Mouse (Mus musculus): ENCODE data around the gene Pygm. TPM values are rescaled to one million over a fixed set of nuclear protein-coding genes. Genes with fewer than 3 reads are reported as not detected.

The Pygm gene
- total RNA-seq (2023) = 22.4 to 36.0 TPM (median 29.7 TPM) in 4 replicates

GRCm38 (mm10) chr19:6384128-6384527 lies at the start of gene Pygm:
Gene Pygm (plus strand): TSS chr19:6384399.

DNA sequence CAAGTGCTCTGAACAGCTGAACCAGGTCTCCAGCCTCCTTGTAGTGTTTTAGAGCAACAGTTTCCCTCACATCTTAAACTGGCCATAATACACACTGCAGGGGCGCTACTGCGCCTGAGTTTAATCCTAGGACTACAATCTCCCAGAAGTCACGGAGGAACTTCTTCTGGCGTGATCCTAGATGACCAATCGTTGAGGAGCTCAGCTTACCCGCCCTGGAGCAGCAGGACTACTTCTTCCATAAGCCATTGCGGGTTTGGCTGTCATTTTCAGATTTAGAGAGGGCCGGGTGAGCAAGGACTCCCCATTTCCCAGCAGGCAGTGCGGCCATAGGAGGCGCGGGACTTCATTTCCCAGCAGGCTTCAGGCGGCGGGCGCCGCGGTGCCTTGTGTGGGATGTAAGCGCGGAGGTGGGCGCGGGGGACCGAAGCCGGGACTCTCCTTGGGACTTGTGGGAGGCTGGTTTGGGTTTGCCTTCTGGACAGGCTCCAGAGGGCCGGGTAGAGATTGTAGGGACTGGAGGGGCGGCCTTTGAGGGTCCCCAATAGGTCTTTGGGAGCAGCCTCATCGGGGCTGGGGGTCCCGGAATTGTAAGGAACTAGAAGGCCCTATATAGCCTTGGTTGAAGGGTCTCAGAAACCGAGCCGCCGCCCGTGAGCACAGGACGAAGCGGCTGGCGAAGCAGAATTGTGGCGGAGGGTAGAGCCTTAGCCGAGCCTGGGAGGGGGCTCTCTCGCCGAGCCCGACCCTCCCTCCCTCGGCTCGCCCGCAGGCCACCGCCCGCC lies 49.3 kb upstream of the Pygm start, which contains the start of gene Men1:
Gene Men1, plus strand, starts transcription at position 307 of the 785 bp plus-strand sequence.

DNA sequence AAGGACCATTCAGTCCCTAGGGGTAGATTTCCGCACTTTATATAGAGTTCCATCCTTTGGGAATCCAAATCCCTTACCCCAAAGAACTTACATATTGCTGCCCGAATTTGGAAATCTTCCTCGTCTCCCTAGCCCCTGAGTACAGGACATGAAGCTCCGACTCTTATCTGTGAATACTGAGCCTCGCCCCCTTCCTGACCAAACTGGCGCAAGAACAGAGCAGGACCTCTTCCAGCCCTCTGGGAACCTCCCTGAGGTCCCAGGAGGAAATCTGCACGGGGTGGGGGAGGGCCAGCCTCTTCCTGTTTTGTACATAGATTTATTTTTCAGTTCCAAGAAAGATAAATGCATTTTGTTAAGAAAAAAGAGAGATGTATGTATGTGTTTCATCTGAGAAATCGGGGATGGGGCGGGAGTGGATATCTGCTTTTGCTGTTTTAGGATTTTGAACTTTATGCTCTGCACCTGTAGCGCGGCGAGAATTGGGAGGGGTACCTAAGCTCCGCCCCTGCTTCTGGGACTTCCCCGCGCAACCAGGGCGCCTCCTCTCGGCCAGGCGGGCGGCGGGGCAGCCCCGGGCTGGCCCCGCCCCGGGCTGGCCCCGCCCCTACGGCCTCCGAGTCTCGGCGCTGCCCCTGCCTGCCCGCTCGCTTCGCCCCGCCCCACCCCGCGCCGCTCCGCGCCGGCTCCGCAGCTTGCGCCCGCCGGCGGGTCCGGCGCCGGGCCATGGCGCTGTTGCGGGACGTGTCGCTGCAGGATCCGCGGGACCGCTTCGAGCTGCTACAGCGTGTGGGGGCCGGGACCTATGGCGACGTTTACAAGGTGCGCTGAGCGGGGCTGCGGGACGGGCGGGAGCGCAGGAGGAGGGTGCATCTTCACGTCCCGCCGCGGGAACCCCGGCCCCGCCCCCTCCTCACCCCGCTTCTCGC lies 43.4 kb upstream of the Pygm start, which contains the start of gene Map4k2:
Gene Map4k2, plus strand, starts transcription at position 612 of the 929 bp plus-strand sequence.

DNA sequence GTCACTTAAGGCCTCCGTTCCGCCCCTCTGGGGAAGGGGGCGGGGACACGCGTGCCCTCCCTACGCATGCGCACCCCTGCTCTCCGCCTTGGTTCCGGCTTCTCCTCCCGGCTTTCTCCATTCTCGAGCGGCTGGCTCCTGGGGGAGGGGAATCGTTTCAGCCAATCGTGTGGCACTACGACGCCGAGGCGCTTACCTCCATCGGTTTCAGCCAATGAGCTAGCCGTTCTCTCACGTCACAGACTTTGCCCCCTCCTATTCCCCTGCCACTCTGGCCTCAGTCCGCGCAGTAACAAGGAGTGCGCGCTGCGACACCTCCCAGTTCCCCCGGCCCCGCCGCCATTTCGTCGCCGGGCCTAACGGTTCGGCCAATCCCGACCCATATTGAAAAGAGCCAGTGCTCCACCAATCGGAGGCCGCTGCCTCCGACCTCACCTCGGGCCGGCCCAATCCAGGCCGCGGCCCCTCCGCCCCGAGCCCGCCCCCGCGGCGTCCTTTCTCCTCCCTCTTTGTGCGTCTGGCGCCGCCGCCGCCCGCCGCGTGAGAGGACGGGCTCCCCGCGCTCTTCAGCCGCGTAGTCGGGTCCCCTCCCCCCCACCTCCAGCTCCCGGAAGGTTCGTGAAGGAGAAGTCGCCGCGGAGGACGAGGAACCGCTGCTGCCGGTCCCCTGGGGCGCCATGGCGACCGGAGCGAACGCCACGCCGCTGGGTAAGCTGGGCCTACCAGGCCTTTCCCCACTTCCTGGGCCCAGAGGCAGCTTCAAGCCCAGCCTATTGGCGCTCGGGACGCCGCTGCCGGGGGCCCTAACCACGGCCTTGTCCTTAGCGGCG lies 20.6 kb upstream of the Pygm start, which contains the start of gene Sf1:
Gene Sf1, plus strand, starts transcription at position 280 of the 830 bp plus-strand sequence.

GRCm38 (mm10) chr19:6399285-6400095 lies 15.3 kb downstream of the Pygm start, which contains the start of gene Rasgrp2:
Gene Rasgrp2 (plus strand): TSS chr19:6399340.

GRCm38 (mm10) chr19:6418233-6418879 lies 34.2 kb downstream of the Pygm start, which contains the start of gene Nrxn2:
Gene Nrxn2 (plus strand): TSS chr19:6418731.

Other genes with a start within 250 kb of the Pygm start
- gene Batf2, start 243.4 kb upstream of the Pygm start, total RNA-seq (2023) = not detected in 4 replicates
- gene Arl2, start 242.9 kb upstream of the Pygm start, total RNA-seq (2023) = 27.2 to 31.2 TPM (median 29.9 TPM) in 4 replicates
- not detected in 4 replicates for gene Majin, start 200.0 kb upstream of the Pygm start, total RNA-seq (2023)
- not detected in 4 replicates for gene Gpha2, start 158.0 kb upstream of the Pygm start, total RNA-seq (2023)
- gene Ppp2r5b, start 148.5 kb upstream of the Pygm start, total RNA-seq (2023) = 24.9 to 26.1 TPM (median 25.8 TPM) in 4 replicates
- gene Atg2a, start 142.7 kb upstream of the Pygm start, total RNA-seq (2023) = 179 to 210 TPM (median 199 TPM) in 4 replicates
- 271 to 293 TPM (median 280 TPM) in 4 replicates for gene Ehd1, start 107.7 kb upstream of the Pygm start, total RNA-seq (2023)
- 13.0 to 21.1 TPM (median 19.9 TPM) in 4 replicates for gene Cdc42bpg, start 77.9 kb upstream of the Pygm start, total RNA-seq (2023)
- gene Men1, start 49.4 kb upstream of the Pygm start, total RNA-seq (2023) = 31.5 to 38.7 TPM (median 34.4 TPM) in 4 replicates
- 580 to 628 TPM (median 615 TPM) in 4 replicates for gene Map4k2, start 43.3 kb upstream of the Pygm start, total RNA-seq (2023)
- 968 to 1,062 TPM (median 1,047 TPM) in 4 replicates for gene Sf1, start 20.7 kb upstream of the Pygm start, total RNA-seq (2023)
- 646 to 705 TPM (median 676 TPM) in 4 replicates for gene Rasgrp2, start 14.9 kb downstream of the Pygm start, total RNA-seq (2023)
- 0.63 to 1.9 TPM (median 1.1 TPM) in 4 replicates for gene Nrxn2, start 34.3 kb downstream of the Pygm start, total RNA-seq (2023)
- 0.67 TPM in 1 of 4 replicates, not detected in the others for gene Slc22a12, start 158.6 kb downstream of the Pygm start, total RNA-seq (2023)